Mouse (Mus musculus): ENCODE measurements around the gene Mrps26. TPM values are rescaled to one million over a fixed set of nuclear protein-coding genes. Genes with fewer than 3 reads are reported as not detected.

Mrps26 gene
- polyA plus RNA-seq, 1 experiment from 2014 or later, result 74.0 TPM

DNA sequence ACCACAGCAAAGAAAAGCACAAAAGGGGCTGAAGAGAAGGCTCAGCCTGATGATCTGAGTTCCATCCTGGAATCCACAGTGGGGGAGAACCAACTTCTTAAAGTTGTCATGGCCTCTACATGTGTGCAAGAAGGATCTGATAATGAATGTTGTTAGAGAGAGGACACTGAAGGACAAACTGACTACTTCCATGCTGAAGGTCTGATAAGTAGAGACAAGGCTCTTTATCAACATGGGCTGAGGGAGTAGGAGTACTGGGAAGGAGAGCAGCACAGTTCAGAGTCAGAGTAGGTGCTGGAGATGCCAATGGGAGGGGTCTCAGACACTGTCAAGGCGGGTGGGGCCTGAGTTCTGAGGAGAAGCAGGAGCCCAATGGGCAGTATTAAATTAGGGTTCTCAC, 32.1 kb downstream of the Mrps26 start:
- Histone ChIP-seq H3K27me3 (no peaks in the 10 kb centered on the region), H3K4me3 (no peak overlapping the region), H3K36me3 (peaks cover 76% of the 10 kb centered on the region), H3K4me1 (no peaks in the 10 kb centered on the region), H3K9me3 (no peaks in the 10 kb centered on the region), H3K9ac (replicated peaks) (no peak overlapping the region), H3K27ac (replicated peaks) (no peak overlapping the region), H3K4me2 (replicated peaks) (no peak overlapping the region)
- WGBS, result 93% methylated on average over 1 of the region's 1 CpGs
- no peak for ATAC-seq (ENCODE audit: low FRiP score, low read depth)

DNA sequence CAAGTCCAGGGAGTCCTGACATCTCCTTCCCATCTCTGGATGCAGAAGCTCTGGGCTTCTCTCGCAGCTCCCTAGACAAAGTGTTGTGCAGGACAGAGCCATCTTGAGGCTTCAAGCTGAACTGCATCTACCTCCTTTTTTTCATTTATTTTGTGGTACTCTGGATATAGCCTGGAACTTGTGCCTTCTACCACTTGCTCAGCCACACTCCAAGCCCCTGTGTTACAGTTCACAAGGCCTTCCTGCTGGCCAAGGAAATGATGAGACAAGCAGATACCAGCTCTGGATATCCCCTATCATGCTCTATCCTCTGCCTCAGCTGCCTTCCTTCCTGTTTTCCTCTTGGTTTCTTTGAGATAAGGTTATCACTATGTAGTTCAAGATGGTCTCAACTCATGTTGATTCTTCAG, 34.1 kb downstream of the Mrps26 start:
- no peak overlapping the region for H3K4me2 ChIP-seq (replicated peaks)
- H3K36me3 ChIP-seq, result peaks cover 76% of the 10 kb centered on the region
- no peaks in the 10 kb centered on the region for H3K9me3 ChIP-seq
- no peak overlapping the region for H3K4me3 ChIP-seq
- no peaks in the 10 kb centered on the region for H3K27me3 ChIP-seq
- H3K9ac ChIP-seq (replicated peaks), result no peak overlapping the region
- ATAC-seq (ENCODE audit: low FRiP score, low read depth), result no peak
- 31% methylated on average over 1 of the region's 1 CpGs for WGBS
- H3K27ac ChIP-seq (replicated peaks), result no peak overlapping the region
- no peaks in the 10 kb centered on the region for H3K4me1 ChIP-seq

DNA sequence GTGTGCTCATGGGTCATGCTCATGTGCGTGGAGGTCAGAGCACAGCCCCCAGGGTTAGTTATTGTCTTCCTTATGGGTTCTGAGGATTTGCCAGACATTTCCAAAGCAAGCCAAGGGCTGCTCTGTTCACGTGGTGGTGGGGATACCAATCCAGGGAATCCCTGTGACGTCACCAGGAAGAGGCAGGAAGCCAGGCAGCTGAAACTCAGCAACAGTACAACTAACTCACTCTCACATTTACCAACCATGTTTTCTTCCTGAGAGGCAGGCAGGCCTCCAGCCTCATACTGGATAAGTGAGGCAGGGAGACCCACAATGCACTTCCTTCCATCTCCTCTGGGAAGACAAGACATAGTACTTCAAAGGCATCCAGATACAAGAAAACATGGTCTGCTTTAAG, 34.9 kb downstream of the Mrps26 start:
- no peak overlapping the region for H3K27ac ChIP-seq (replicated peaks)
- WGBS, result 72% methylated on average over 3 of the region's 3 CpGs

DNA sequence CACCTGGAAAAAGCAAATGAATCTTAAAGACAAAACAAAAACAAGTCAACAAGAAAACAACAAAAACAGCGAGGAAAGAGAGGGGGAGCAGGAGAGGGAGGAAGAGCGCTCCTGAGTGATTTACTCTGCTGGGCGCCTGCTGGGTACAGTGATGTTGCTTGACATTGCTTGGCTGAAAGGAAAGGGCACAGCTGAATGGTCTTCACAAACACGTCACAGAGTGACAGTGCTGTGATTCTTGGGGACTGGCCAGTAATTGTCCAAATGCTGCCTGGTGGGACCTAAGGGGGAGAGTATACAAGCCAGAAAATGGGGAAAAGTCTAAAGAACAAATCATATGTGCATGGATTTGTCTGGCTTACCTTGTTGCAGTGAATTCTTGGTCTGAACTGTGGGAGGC, 38.7 kb downstream of the Mrps26 start:
- 84% methylated on average over 4 of the region's 4 CpGs for WGBS
- H3K4me1 ChIP-seq, result no peaks in the 10 kb centered on the region
- H3K9me3 ChIP-seq, result no peaks in the 10 kb centered on the region
- no peak overlapping the region for H3K9ac ChIP-seq (replicated peaks)
- H3K4me3 ChIP-seq, result no peak overlapping the region
- no peak overlapping the region for H3K27ac ChIP-seq (replicated peaks)
- H3K4me2 ChIP-seq (replicated peaks), result no peak overlapping the region
- H3K36me3 ChIP-seq, result peaks cover 53% of the 10 kb centered on the region
- H3K27me3 ChIP-seq, result no peaks in the 10 kb centered on the region
- ATAC-seq (ENCODE audit: low FRiP score, low read depth), result no peak

More for the DNA sequence above, 34.9 kb downstream of the Mrps26 start:
- H3K9me3 ChIP-seq, result no peaks in the 10 kb centered on the region
- no peaks in the 10 kb centered on the region for H3K27me3 ChIP-seq
- no peak for ATAC-seq (ENCODE audit: low FRiP score, low read depth)
- peaks cover 77% of the 10 kb centered on the region for H3K36me3 ChIP-seq
- no peak overlapping the region for H3K9ac ChIP-seq (replicated peaks)
- no peak overlapping the region for H3K4me2 ChIP-seq (replicated peaks)
- no peaks in the 10 kb centered on the region for H3K4me1 ChIP-seq
- H3K4me3 ChIP-seq, result no peak overlapping the region

DNA sequence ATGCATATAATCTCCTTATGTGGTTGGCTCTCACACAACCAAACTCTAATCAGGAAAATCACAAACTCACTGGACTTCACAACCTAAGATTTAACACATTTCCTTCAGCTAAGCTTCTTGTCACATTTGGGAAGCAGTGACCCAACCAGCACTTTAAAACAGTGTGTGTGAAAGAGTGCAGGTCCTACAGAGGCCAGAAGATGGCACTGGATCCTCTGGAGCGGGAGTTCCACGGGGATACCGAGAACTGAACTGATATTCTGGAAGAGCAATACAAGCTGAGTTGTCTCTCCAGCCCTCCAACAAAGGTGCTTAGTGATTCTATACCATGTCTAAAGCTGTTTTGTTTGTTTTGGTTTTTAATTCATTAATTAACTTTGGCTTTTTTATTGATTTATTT, 49.5 kb downstream of the Mrps26 start:
- no peak overlapping the region for H3K27ac ChIP-seq (replicated peaks)
- no peak for ATAC-seq (ENCODE audit: low FRiP score, low read depth)
- no peak overlapping the region for H3K4me2 ChIP-seq (replicated peaks)
- H3K27me3 ChIP-seq, result no peaks in the 10 kb centered on the region
- H3K9ac ChIP-seq (replicated peaks), result no peak overlapping the region
- peaks cover 36% of the 10 kb centered on the region for H3K36me3 ChIP-seq
- 60% methylated on average over 3 of the region's 3 CpGs for WGBS
- H3K4me3 ChIP-seq, result no peak overlapping the region
- no peaks in the 10 kb centered on the region for H3K9me3 ChIP-seq
- no peaks in the 10 kb centered on the region for H3K4me1 ChIP-seq

Small RNAs within 50 kb of the gene (microRNA-seq; reads per million reads assigned to microRNA genes)
- not detected for gene Gm23876

Other genes starting within 250 kb of the Mrps26 start
- gene Cpxm1, start 166.2 kb upstream of the Mrps26 start, polyA plus RNA-seq (2016; fragmentation: Nextera tagmentation; extraction: Ambion mirVana), result 33.6 and 59.5 TPM in 2 replicates
- 0.13 and 0.23 TPM in 2 replicates for gene Gm28372, start 158.5 kb upstream of the Mrps26 start, polyA plus RNA-seq (2016; fragmentation: Nextera tagmentation; extraction: Ambion mirVana)
- gene 1700020A23Rik, start 158.5 kb upstream of the Mrps26 start, polyA plus RNA-seq (2016; fragmentation: Nextera tagmentation; extraction: Ambion mirVana), result 0.38 and 0.55 TPM in 2 replicates
- not detected in 2 replicates for gene Tmem239, start 157.3 kb upstream of the Mrps26 start, polyA plus RNA-seq (2016; fragmentation: Nextera tagmentation; extraction: Ambion mirVana)
- 113 and 115 TPM in 2 replicates for gene Vps16, start 139.4 kb upstream of the Mrps26 start, polyA plus RNA-seq (2016; fragmentation: Nextera tagmentation; extraction: Ambion mirVana)
- gene Pced1a, start 139.0 kb upstream of the Mrps26 start, polyA plus RNA-seq (2016; fragmentation: Nextera tagmentation; extraction: Ambion mirVana), result 11.1 and 13.2 TPM in 2 replicates
- 120 and 134 TPM in 2 replicates for gene Ptpra, start 113.5 kb upstream of the Mrps26 start, polyA plus RNA-seq (2016; fragmentation: Nextera tagmentation; extraction: Ambion mirVana)
- not detected in 2 replicates for gene Oxt, start 12.4 kb downstream of the Mrps26 start, polyA plus RNA-seq (2016; fragmentation: Nextera tagmentation; extraction: Ambion mirVana)
- gene Avp, start 18.8 kb downstream of the Mrps26 start, polyA plus RNA-seq (2016; fragmentation: Nextera tagmentation; extraction: Ambion mirVana), result not detected in 2 replicates
- gene Fastkd5, start 66.3 kb downstream of the Mrps26 start, polyA plus RNA-seq (2016; fragmentation: Nextera tagmentation; extraction: Ambion mirVana), result 18.9 and 19.3 TPM in 2 replicates
- gene Ubox5, start 66.3 kb downstream of the Mrps26 start, polyA plus RNA-seq (2016; fragmentation: Nextera tagmentation; extraction: Ambion mirVana), result 14.4 and 15.2 TPM in 2 replicates
- 6.9 and 8.3 TPM in 2 replicates for gene Lzts3, start 79.1 kb downstream of the Mrps26 start, polyA plus RNA-seq (2016; fragmentation: Nextera tagmentation; extraction: Ambion mirVana)
- 47.4 and 54.8 TPM in 2 replicates for gene Ddrgk1, start 100.9 kb downstream of the Mrps26 start, polyA plus RNA-seq (2016; fragmentation: Nextera tagmentation; extraction: Ambion mirVana)
- gene Itpa, start 103.9 kb downstream of the Mrps26 start, polyA plus RNA-seq (2016; fragmentation: Nextera tagmentation; extraction: Ambion mirVana), result 139 and 146 TPM in 2 replicates
- gene Slc4a11, start 133.8 kb downstream of the Mrps26 start, polyA plus RNA-seq (2016; fragmentation: Nextera tagmentation; extraction: Ambion mirVana), result 0.57 and 0.77 TPM in 2 replicates